Mouse (Mus musculus) forebrain, embryonic 11.5 days (tissue): Measurements from ENCODE around the gene 6430571L13Rik. TPM values are rescaled to one million over a fixed set of nuclear protein-coding genes. Genes with fewer than 3 reads are reported as not detected.

Experiments used
- ATAC-seq: fragments of 200-750 bp; cut with Nextera tagmentation; replicated peaks from 2 replicates; pipeline ENCODE4 v1.8.0; 2017; ENCODE audit warnings: moderate TSS enrichment; ENCODE audit not compliant: low FRiP score
- DNase-seq: peaks from one replicate; pipeline ENCODE4 v3.0.0-alpha.2; 2017; ENCODE audit warnings: low spot score
- H3K27ac ChIP-seq: fragments of 300-500 bp; sonication (generic); 2 replicates; pipeline ENCODE4 v1.5.1; 2014; ENCODE audit warnings: low read depth, low read length
- H3K27me3 ChIP-seq: fragments of 300-500 bp; sonication (generic); 2 replicates; pipeline ENCODE4 v1.6.1; 2014; ENCODE audit warnings: mild to moderate bottlenecking, low read length, mixed read lengths; ENCODE audit not compliant: control insufficient read depth, insufficient read depth
- H3K36me3 ChIP-seq: fragments of 300-500 bp; sonication (generic); 2 replicates; pipeline ENCODE4 v1.6.1; 2014; ENCODE audit warnings: mild to moderate bottlenecking, low read length, moderate library complexity, mixed read lengths; ENCODE audit not compliant: control insufficient read depth, insufficient read depth
- H3K4me1 ChIP-seq: fragments of 300-500 bp; sonication (generic); replicated peaks from 2 replicates; pipeline ENCODE4 v1.6.1; 2014; ENCODE audit warnings: low read length, mixed read lengths; ENCODE audit not compliant: control insufficient read depth, insufficient read depth
- H3K4me2 ChIP-seq: fragments of 300-500 bp; sonication (generic); 2 replicates; pipeline ENCODE4 v1.6.1; 2014; ENCODE audit warnings: low read depth, mild to moderate bottlenecking, low read length, moderate library complexity, mixed read lengths; ENCODE audit not compliant: severe bottlenecking
- H3K4me3 ChIP-seq: fragments of 300-500 bp; sonication (generic); 2 replicates; pipeline ENCODE4 v1.5.1; 2014; ENCODE audit warnings: low read depth, low read length
- H3K9ac ChIP-seq: fragments of 300-500 bp; sonication (generic); 2 replicates; pipeline ENCODE4 v1.6.1; 2014; ENCODE audit warnings: low read length
- H3K9me3 ChIP-seq: fragments of 300-500 bp; sonication (generic); 2 replicates; pipeline ENCODE4 v1.6.1; 2016; ENCODE audit warnings: low read length, mixed read lengths; ENCODE audit not compliant: control insufficient read depth
- WGBS: fragments of 180-500 bp; shearing (Covaris S2); extraction: QIAGEN DNeasy Blood & Tissue Kit; methylation state at CpG from one replicate; pipeline ENCODE4 v1.1.7; 2014; 5-methylcytosine and 5-hydroxymethylcytosine counted together
- polyA plus RNA-seq: library from polyadenylated mRNA; unstranded; fragments of >200 nt; fragmentation: Nextera tagmentation; extraction: Ambion mirVana; gene quantifications from 2 replicates; pipeline ENCODE4 v1.2.1, GENCODE M21; 2014

The 6430571L13Rik gene
- 1.3 and 1.6 TPM in 2 replicates for polyA plus RNA-seq

DNA sequence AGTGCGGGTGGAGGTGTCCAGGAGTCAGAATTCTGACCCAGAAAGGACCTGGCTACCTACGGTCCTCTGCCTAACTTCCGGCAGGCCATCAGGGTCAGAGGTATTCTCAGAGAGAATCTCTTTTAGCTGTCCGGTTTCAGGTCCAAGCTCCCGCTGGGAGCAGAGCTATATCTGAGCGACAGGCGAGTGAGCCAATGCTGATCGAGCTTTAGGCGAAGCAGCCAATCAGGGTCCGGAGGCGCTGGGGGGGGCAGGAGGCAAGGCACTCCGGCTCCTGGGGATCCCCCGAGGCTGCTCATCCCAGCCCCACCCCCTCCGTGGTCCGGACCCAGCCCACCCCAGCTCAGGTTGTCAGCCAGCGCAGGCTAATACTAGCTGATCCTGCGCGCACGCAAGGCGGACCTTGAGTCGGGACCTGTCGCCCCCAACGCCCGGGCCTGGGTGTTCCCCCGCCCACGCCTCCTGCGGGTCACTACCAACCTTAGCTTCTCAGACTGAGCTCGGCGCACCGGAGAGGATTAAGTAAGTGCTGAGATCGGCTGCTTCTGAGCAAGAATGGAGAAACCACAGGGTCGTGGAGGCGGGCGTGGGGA is at the start of gene 6430571L13Rik:
6430571L13Rik (plus strand) TSS at position 336 of the 593 bp plus-strand sequence.
- Histone ChIP-seq H3K4me2 (peak within 1 kb of the TSS; percentile 90), H3K9me3 (no peaks in the 10 kb centered on the region), H3K27ac (no peak within 1 kb of the TSS), H3K4me3 (peak within 1 kb of the TSS; percentile 61), H3K4me1 (no peaks in the 10 kb centered on the region; the same call in 1 of the 2 replicates), H3K36me3 (no peaks in the 10 kb centered on the region), H3K27me3 (no peaks in the 10 kb centered on the region; the same call in 1 of the 2 replicates), H3K9ac (peak within 1 kb of the TSS; percentile 71)
- under 1% methylated on average over 34 of the region's 34 CpGs for WGBS
- DNase-seq (peak; percentile 95), ATAC-seq (peak; percentile 96)

DNA sequence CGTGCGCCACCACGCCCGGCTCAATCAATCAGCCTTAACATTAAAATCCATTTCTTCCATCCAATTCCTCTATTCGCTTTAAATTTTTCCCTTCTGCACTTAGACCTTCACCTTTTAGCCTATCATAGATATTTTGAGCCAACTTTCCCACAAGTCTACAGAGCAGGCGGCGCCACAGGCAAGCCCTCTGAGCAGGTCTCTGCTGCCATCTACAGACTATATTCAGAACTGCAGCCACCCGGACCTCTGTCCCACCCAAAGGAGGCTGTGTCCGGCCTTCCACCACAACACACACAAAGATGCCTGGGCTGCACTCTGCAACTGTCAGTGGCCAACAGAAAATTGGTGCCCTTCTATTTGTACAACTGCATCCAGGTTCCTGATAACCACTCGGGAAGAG is 49.5 kb upstream of the 6430571L13Rik start:
- H3K4me1 ChIP-seq = peaks cover 7% of the 10 kb centered on the region; the same call in 1 of the 2 replicates
- H3K36me3 ChIP-seq = no peaks in the 10 kb centered on the region
- H3K9me3 ChIP-seq = no peaks in the 10 kb centered on the region
- no peak overlapping the region for H3K27ac ChIP-seq
- ATAC-seq (0 out of 2 replicates have a peak, but pooled peaks have one; percentile 38), DNase-seq (peak; percentile 90)
- no peak overlapping the region for H3K9ac ChIP-seq
- no peak overlapping the region for H3K4me3 ChIP-seq
- peaks cover 7% of the 10 kb centered on the region; the same call in 1 of the 2 replicates for H3K27me3 ChIP-seq
- 28% methylated on average over 10 of the region's 10 CpGs for WGBS
- no peak overlapping the region for H3K4me2 ChIP-seq

DNA sequence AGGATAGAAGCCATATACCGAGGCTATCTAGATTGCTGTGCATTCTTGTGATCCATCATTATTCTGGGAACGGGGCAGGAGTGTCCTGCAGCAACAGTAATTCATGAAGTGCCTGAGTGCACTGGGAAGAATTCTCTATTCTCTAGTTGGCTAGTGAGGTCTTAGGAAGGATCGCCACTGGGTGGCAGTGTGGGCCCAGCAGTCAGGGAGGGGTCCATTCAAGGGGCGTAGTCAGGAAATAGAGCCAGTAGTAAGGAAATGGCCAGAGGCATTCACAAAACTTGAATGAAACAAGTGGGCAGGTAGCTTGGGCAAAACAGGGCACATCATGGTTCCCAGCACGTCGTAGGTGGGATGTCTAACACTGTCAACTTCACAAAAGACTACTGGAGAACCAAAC is 46.2 kb upstream of the 6430571L13Rik start:
- Histone ChIP-seq H3K9me3 (no peaks in the 10 kb centered on the region), H3K4me1 (peaks cover 5% of the 10 kb centered on the region; the same call in 1 of the 2 replicates), H3K4me2 (no peak overlapping the region), H3K9ac (no peak overlapping the region), H3K27ac (no peak overlapping the region), H3K27me3 (peaks cover 2% of the 10 kb centered on the region; the same call in 1 of the 2 replicates), H3K36me3 (no peaks in the 10 kb centered on the region), H3K4me3 (no peak overlapping the region)
- WGBS = 7% methylated on average over 6 of the region's 6 CpGs
- DNase-seq = peak; percentile 83
- ATAC-seq = no peak

DNA sequence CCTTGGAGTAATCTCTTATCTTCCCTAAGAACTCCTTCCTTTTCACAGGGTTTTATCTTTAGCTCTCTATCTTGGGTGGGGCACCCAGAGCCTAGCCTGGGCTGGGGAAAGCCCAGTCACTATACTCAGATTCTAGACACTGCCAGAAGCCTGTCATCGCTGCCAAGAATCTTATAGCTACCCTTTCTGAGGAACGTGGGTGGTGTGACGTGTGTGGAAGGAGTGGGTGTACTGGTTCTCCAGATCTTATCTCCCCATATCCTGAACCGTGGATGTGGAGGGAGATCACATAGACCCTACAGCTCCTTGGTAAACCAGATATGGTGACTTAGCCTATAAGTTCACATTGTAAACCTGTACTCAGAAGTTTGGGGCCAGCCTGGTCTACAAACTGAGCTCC is 44.8 kb upstream of the 6430571L13Rik start:
- H3K27me3 ChIP-seq = peaks cover 2% of the 10 kb centered on the region; the same call in 1 of the 2 replicates
- H3K4me1 ChIP-seq = peaks cover 3% of the 10 kb centered on the region; the same call in 1 of the 2 replicates
- H3K36me3 ChIP-seq = no peaks in the 10 kb centered on the region
- H3K4me2 ChIP-seq = peak overlapping the region; percentile 92
- H3K4me3 ChIP-seq = no peak overlapping the region
- no peak overlapping the region for H3K9ac ChIP-seq
- H3K9me3 ChIP-seq = no peaks in the 10 kb centered on the region
- 81% methylated on average over 4 of the region's 4 CpGs for WGBS
- DNase-seq = no peak
- no peak overlapping the region for H3K27ac ChIP-seq
- no peak for ATAC-seq

DNA sequence AAGGTAGTCTGAATTCAATTTTAAA is 44.6 kb upstream of the 6430571L13Rik start, which contains the start of gene Cish:
Cish (plus strand) TSS at position 11 of the 25 bp plus-strand sequence.
- peak within 1 kb of the TSS; percentile 74 for H3K9ac ChIP-seq
- H3K27me3 ChIP-seq = peaks cover 2% of the 10 kb centered on the region; the same call in 1 of the 2 replicates
- peaks cover 3% of the 10 kb centered on the region; the same call in 1 of the 2 replicates for H3K4me1 ChIP-seq
- H3K36me3 ChIP-seq = no peaks in the 10 kb centered on the region
- no peak for ATAC-seq
- no peaks in the 10 kb centered on the region for H3K9me3 ChIP-seq
- DNase-seq = no peak
- H3K4me3 ChIP-seq = peak within 1 kb of the TSS; percentile 64
- peak within 1 kb of the TSS; percentile 92 for H3K4me2 ChIP-seq
- no peak within 1 kb of the TSS for H3K27ac ChIP-seq

DNA sequence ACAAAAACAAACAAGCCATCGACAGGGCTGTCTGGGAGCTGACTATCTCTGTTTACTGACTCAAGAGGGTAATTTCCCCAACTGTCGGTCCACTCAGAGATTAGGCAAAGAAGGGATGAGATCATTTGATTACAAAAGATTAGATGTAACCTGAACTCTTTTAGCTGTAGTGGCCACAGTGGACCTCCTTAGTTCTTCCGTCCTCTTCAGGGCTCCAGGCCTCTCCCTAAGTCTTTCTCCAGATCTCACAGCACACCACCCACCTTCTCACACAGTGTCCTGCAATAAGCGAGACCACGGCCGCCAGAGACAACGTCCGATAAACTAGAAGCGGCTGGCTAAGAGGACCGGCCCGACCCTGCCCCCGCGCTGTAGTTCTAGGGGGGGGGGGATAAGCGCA is 44.4 kb upstream of the 6430571L13Rik start:
- DNase-seq (no peak), ATAC-seq (peak; percentile 59)
- 6% methylated on average over 14 of the region's 14 CpGs for WGBS
- Histone ChIP-seq H3K27me3 (peaks cover 2% of the 10 kb centered on the region; the same call in 1 of the 2 replicates), H3K4me2 (peak overlapping the region; percentile 92), H3K4me1 (peaks cover 3% of the 10 kb centered on the region; the same call in 1 of the 2 replicates), H3K36me3 (no peaks in the 10 kb centered on the region), H3K9me3 (no peaks in the 10 kb centered on the region), H3K4me3 (peak overlapping the region; percentile 64), H3K9ac (peak overlapping the region; percentile 59), H3K27ac (no peak overlapping the region)

DNA sequence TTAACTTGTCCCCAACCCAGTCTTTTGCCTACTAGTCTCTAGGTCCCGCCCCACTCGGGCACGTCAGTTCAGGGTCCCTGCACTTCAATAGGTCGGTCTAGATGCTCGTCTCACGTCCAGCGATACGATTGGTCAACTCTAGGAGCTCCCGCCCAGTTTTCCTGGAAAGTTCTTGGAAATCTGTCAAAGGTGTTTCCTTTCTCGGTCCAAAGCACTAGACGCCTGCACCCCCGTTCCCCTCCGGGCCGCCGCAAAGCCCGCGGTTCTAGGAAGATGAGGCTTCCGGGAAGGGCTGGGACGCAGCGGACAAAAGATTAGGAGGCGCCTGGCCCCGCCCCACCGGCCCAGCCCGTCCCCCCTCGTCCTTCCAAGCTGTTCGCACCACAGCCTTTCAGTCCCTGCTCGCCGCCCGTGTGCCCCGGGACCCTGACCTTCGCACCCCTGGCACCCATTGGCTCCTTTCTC is 43.9 kb upstream of the 6430571L13Rik start:
- peak; percentile 99 for ATAC-seq
- Histone ChIP-seq H3K9me3 (no peaks in the 10 kb centered on the region), H3K4me2 (peak overlapping the region; percentile 92), H3K4me3 (peak overlapping the region; percentile 64), H3K4me1 (peaks cover 3% of the 10 kb centered on the region; the same call in 1 of the 2 replicates), H3K9ac (peak overlapping the region; percentile 74), H3K36me3 (no peaks in the 10 kb centered on the region), H3K27ac (no peak overlapping the region), H3K27me3 (peaks cover 2% of the 10 kb centered on the region; the same call in 1 of the 2 replicates)
- 1% methylated on average over 30 of the region's 31 CpGs for WGBS
- peak; percentile 92 for DNase-seq

DNA sequence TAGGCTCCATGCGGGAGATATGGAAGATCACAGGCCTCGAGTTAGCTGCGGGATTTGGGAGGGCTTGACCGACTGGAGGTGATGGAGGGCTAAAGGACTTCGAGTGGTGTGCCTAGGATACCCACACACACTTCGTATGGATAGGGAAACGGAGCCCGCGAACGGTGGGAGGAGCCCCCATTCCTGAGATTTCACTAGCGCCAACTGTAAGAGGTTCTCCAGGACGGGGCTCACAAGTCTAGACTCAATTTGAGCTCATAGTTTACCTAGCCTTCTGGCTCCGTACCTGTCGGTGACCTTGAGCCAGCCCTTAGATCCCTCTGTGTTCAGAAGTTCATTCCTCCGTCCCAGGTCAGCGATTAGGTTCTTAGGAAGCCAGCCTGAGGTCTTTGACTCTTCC is 43.3 kb upstream of the 6430571L13Rik start:
- Histone ChIP-seq H3K27me3 (peaks cover 2% of the 10 kb centered on the region; the same call in 1 of the 2 replicates), H3K9me3 (no peaks in the 10 kb centered on the region), H3K36me3 (no peaks in the 10 kb centered on the region), H3K4me1 (peaks cover 3% of the 10 kb centered on the region; the same call in 1 of the 2 replicates), H3K27ac (no peak overlapping the region), H3K9ac (peak overlapping the region; percentile 74), H3K4me3 (peak overlapping the region; percentile 64), H3K4me2 (peak overlapping the region; percentile 92)
- no peak for DNase-seq
- WGBS = 12% methylated on average over 16 of the region's 16 CpGs
- peak; percentile 31; the same call in 1 of the 2 replicates for ATAC-seq

DNA sequence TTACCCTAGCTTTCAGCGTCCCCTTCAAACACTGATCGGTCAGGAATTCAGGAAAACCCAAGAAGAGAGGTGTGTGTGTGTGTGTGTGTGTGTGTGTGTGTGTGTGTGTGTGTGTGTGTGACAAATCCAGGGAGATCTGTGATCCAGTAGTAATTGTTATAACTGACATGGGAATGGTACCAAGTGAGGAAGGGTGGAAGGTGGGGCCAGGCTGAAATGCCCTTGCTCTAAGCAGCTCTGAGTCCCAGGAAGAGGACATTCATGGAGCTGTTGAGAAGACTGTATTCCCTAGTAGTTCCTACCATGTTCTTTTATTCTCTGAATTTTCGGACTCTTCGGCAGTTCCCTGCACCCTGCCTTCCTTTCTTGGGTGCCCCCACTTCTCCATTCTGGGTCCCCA is 42.7 kb upstream of the 6430571L13Rik start:
- Histone ChIP-seq H3K4me1 (peaks cover 3% of the 10 kb centered on the region; the same call in 1 of the 2 replicates), H3K36me3 (no peaks in the 10 kb centered on the region), H3K27me3 (peaks cover 2% of the 10 kb centered on the region; the same call in 1 of the 2 replicates), H3K4me3 (peak overlapping the region; percentile 64), H3K9ac (no peak overlapping the region), H3K9me3 (no peaks in the 10 kb centered on the region), H3K4me2 (peak overlapping the region; percentile 11; the same call in 1 of the 2 replicates), H3K27ac (no peak overlapping the region)
- ATAC-seq (no peak), DNase-seq (no peak)
- 90% methylated on average over 4 of the region's 4 CpGs for WGBS
